In genomic region chr5:90339129-90339952, GRCm38 (mm10) we compare ENCODE assay signal across 8 mouse cellular contexts. TPM values are rescaled to one million over a fixed set of nuclear protein-coding genes. Genes with fewer than 3 reads are reported as not detected.
DNase-seq lines count a peak whose midpoint lies in the region; ATAC-seq and TF ChIP-seq lines count a peak whose summit lies in the region.

No protein-coding gene starts in this region.

- 11% methylated on average over 5 of the region's 5 CpGs for WGBS in cerebellum, adult 2 months
- 18% methylated on average over 5 of the region's 5 CpGs for WGBS in liver, embryonic 15.5 days (ENCODE audit: insufficient replicate concordance)
- WGBS in neural tube, embryonic 12.5 days = 29% methylated on average over 5 of the region's 5 CpGs

- POLR2A ChIA-PET in Patski (lab: Charles Lee) = interaction anchor here (0.6 kb wide), 1 partner anchor 31 kb away, joined by 9 read pairs; no protein-coding TSS in a partner anchor

- peak; percentile 100 for ATAC-seq in Patski
- ATAC-seq in frontal cortex, adult (ENCODE audit: low TSS enrichment) = peak; percentile 97
- peak; percentile 86 to 93 for ATAC-seq in hematopoietic stem cell, adult 5-6 weeks (replicated peaks in 1 of 2; ENCODE audit: insufficient read depth in 1 of 2, low FRiP score in 2 of 2, low TSS enrichment in 1 of 2, low read depth in 1 of 2, poor library complexity in 2 of 2, severe bottlenecking in 2 of 2)
- peak; percentile 56 for ATAC-seq in liver, embryonic 15.5 days (ENCODE audit: insufficient read depth)
- peak; percentile 94 for ATAC-seq in neural tube, embryonic 12.5 days (ENCODE audit: low FRiP score, low read depth)
- no peak for ATAC-seq in monocyte, adult 5-6 weeks (replicated peaks; ENCODE audit: insufficient number of reproducible peaks, low FRiP score, low TSS enrichment, poor library complexity, severe bottlenecking)

- no peaks in the 10 kb centered on the region; the same call in 1 of the 2 replicates for H3K4me1 ChIP-seq in cerebellum, adult 2 months (ENCODE audit: control insufficient read depth, insufficient read depth, low read length)
- H3K4me1 ChIP-seq in liver, embryonic 15.5 days (replicated peaks) = peaks cover 18% of the 10 kb centered on the region
- H3K4me1 ChIP-seq in neural tube, embryonic 12.5 days = peaks cover 7% of the 10 kb centered on the region

- H3K4me2 ChIP-seq in liver, embryonic 15.5 days = peak overlapping the region; percentile 39
- H3K4me2 ChIP-seq in neural tube, embryonic 12.5 days (replicated peaks) = peak overlapping the region; percentile 51

- no peaks in the 10 kb centered on the region for H3K9me3 ChIP-seq in liver, embryonic 15.5 days (replicated peaks)
- no peaks in the 10 kb centered on the region for H3K9me3 ChIP-seq in neural tube, embryonic 12.5 days

- H3K36me3 ChIP-seq in liver, embryonic 15.5 days (replicated peaks) = no peaks in the 10 kb centered on the region
- no peaks in the 10 kb centered on the region for H3K36me3 ChIP-seq in neural tube, embryonic 12.5 days

- CTCF ChIA-PET in Patski (lab: Charles Lee) = interaction anchor here (0.6 to 6.9 kb wide), 6 partner anchors 10 to 32 kb away, joined by 3 to 41 read pairs (median 3); no protein-coding TSS in a partner anchor

- H3K9ac ChIP-seq in liver, embryonic 15.5 days = no peak overlapping the region
- H3K9ac ChIP-seq in neural tube, embryonic 12.5 days = peak overlapping the region; percentile 40

- TF ChIP-seq POLR2A in cerebellum, adult 2 months (IDR thresholded peaks at IDR 0.05; ENCODE audit: borderline replicate concordance, insufficient read depth, low read length) = 0 out of 2 replicates have a peak, but pooled peaks have one; percentile 12

- no peaks in the 10 kb centered on the region for H3K27me3 ChIP-seq in Patski
- no peaks in the 10 kb centered on the region for H3K27me3 ChIP-seq in cerebellum, adult 2 months (ENCODE audit: control insufficient read depth, insufficient read depth, low read length)
- no peaks in the 10 kb centered on the region for H3K27me3 ChIP-seq in liver, embryonic 15.5 days
- no peaks in the 10 kb centered on the region for H3K27me3 ChIP-seq in neural tube, embryonic 12.5 days (replicated peaks)

- in situ Hi-C loops in Patski (cut with MboI; ENCODE audit: low pct_unique_long_range_greater_than_20kb) = no loop called here

- TF ChIP-seq CTCF in Patski (IDR thresholded peaks at IDR 0.05) = no peak
- no peak for TF ChIP-seq CTCF in cerebellum, adult 2 months (IDR thresholded peaks at IDR 0.05; ENCODE audit: borderline replicate concordance, insufficient read depth, low read depth, low read length)

- H3K4me3 ChIP-seq in cerebellum, adult 2 months (replicated peaks; ENCODE audit: insufficient read depth, low read depth, low read length) = peak overlapping the region; percentile 20
- no peak overlapping the region; the same call in 1 of the 2 replicates for H3K4me3 ChIP-seq in liver, embryonic 15.5 days (replicated peaks)
- peak overlapping the region; percentile 27 for H3K4me3 ChIP-seq in neural tube, embryonic 12.5 days

- DNase-seq in Patski (ENCODE audit: low read depth, low spot score) = peak; percentile 50
- peak; percentile 70 to 83 for DNase-seq in cerebellum, adult 2 months
- DNase-seq in layer of hippocampus, adult 11-12 months (ENCODE audit: low spot score) = peak; percentile 65

- H3K27ac ChIP-seq in cerebellum, adult 2 months (ENCODE audit: insufficient read depth, low read length) = no peak overlapping the region
- no peak overlapping the region for H3K27ac ChIP-seq in liver, embryonic 15.5 days (replicated peaks)
- no peak overlapping the region; the same call in 1 of the 2 replicates for H3K27ac ChIP-seq in neural tube, embryonic 12.5 days

RNA-seq across cellular contexts. Expression of gene Ankrd17, which starts 27.0 kb away (rescaled TPM):
- 79.5 TPM for polyA plus RNA-seq in Patski (2021)
- polyA plus RNA-seq in cerebellum, adult 2 months (2012; rRNA removed) = 55.6 and 62.0 TPM in 2 replicates
- 136 TPM in 2 replicates for total RNA-seq in hematopoietic stem cell, adult 5-6 weeks (2017)
- polyA plus RNA-seq in liver, embryonic 15.5 days (2015; fragmentation: Nextera tagmentation; extraction: Ambion mirVana) = 7.8 and 8.8 TPM in 2 replicates
- polyA plus RNA-seq in neural tube, embryonic 12.5 days (2016; fragmentation: Nextera tagmentation; extraction: Ambion mirVana) = 29.7 and 30.5 TPM in 2 replicates
- total RNA-seq in monocyte, adult 5-6 weeks (2017) = 94.5 to 177 TPM (median 99.6 TPM) in 3 replicates

RNA-seq across cellular contexts. Expression of gene Gm9958, which starts 27.7 kb away (rescaled TPM):
- polyA plus RNA-seq in Patski (2021) = 1.8 TPM
- polyA plus RNA-seq in cerebellum, adult 2 months (2012; rRNA removed) = 2.6 and 2.7 TPM in 2 replicates
- 3.3 and 6.0 TPM in 2 replicates for total RNA-seq in hematopoietic stem cell, adult 5-6 weeks (2017)
- 1.8 and 2.4 TPM in 2 replicates for polyA plus RNA-seq in liver, embryonic 15.5 days (2015; fragmentation: Nextera tagmentation; extraction: Ambion mirVana)
- polyA plus RNA-seq in neural tube, embryonic 12.5 days (2016; fragmentation: Nextera tagmentation; extraction: Ambion mirVana) = 6.4 and 6.5 TPM in 2 replicates
- total RNA-seq in monocyte, adult 5-6 weeks (2017) = 0.67 to 4.5 TPM (median 1.2 TPM) in 3 replicates
